22 mouse cellular contexts compared by ENCODE assay signal in genomic region chr17:5222827-5223226, GRCm38 (mm10).
"Had no signal": no experiment of that assay in that cellular context is flagged by ENCODE, and none has a peak within 500 bp of the region (broad histone marks: within the 10 kb centered on the region; RNA-seq: fewer than 3 reads in every experiment).

No protein-coding gene starts in this region.

- H3K9ac ChIP-seq: liver, embryonic 14.5 days; lung, embryonic 15.5 days; midbrain, embryonic 12.5 days; midbrain, embryonic 15.5 days; neural tube, embryonic 12.5 days; neural tube, embryonic 15.5 days had no signal

- H3K4me2 ChIP-seq: liver, embryonic 11.5 days; lung, embryonic 15.5 days; midbrain, embryonic 12.5 days; midbrain, embryonic 15.5 days; neural tube, embryonic 12.5 days; neural tube, embryonic 15.5 days had no signal

- H3K27me3 ChIP-seq: lung, embryonic 15.5 days; midbrain, embryonic 12.5 days; midbrain, embryonic 15.5 days; neural tube, embryonic 12.5 days; neural tube, embryonic 15.5 days had no signal

- ATAC-seq: intestine, embryonic 16.5 days; midbrain, embryonic 15.5 days had no signal

- H3K4me3 ChIP-seq: lung, embryonic 15.5 days; midbrain, embryonic 12.5 days; midbrain, embryonic 15.5 days; neural tube, embryonic 12.5 days; neural tube, embryonic 15.5 days had no signal

- H3K27ac ChIP-seq: liver, embryonic 14.5 days; lung, embryonic 15.5 days; midbrain, embryonic 12.5 days; midbrain, embryonic 15.5 days; neural tube, embryonic 12.5 days; neural tube, embryonic 15.5 days; stomach, postnatal 0 days had no signal

- H3K36me3 ChIP-seq: lung, embryonic 15.5 days; midbrain, embryonic 12.5 days; midbrain, embryonic 15.5 days; neural tube, embryonic 12.5 days; neural tube, embryonic 15.5 days had no signal

- H3K9me3 ChIP-seq: lung, embryonic 15.5 days; midbrain, embryonic 12.5 days; midbrain, embryonic 15.5 days; neural tube, embryonic 12.5 days; neural tube, embryonic 15.5 days had no signal

- DNase-seq: kidney, adult 18-20 months; kidney, adult 9 months; kidney, postnatal 14 days; kidney, postnatal 4 days; left cerebral cortex, postnatal 4 days; lung, adult 18-20 months; lung, postnatal 14 days; lung, postnatal 4 days; right cerebral cortex, adult 18-20 months; right cerebral cortex, postnatal 25 days; thymus, adult 2 months; thymus, postnatal 14 days; thymus, postnatal 4 days had no signal
